Mouse (Mus musculus): ENCODE results near the gene Prc1.

GRCm38 (mm10) chr7:80325292-80325868, 31.1 kb downstream of the Prc1 start:
- TF ChIP-seq CHD2 (IDR thresholded peaks at IDR 0.05; ENCODE audit: low read depth, low read length) (no peak), MAFK (IDR thresholded peaks at IDR 0.05; ENCODE audit: insufficient read depth, low read depth, low read length) (no peak), HCFC1 (IDR thresholded peaks at IDR 0.05; ENCODE audit: borderline replicate concordance, insufficient read depth, low read length) (no peak), ZC3H11A (IDR thresholded peaks at IDR 0.05; ENCODE audit: borderline replicate concordance, low read depth, low read length) (no peak)
